Mouse (Mus musculus) erythroblast, embryonic 14.5 days (primary cell): ENCODE measurements around the gene Negr1.

Experiments used
- GATA1 ChIP-seq: IDR thresholded peaks from 2 replicates; pipeline ENCODE4 v1.6.1; 2012; ENCODE audit warnings: low read length, inconsistent platforms, mixed read lengths
- TAL1 ChIP-seq: IDR thresholded peaks from 3 replicates; pipeline ENCODE4 v1.6.1; 2012; ENCODE audit warnings: low read length, inconsistent platforms, mixed read lengths

- TF ChIP-seq GATA1 (no peak), TAL1 (no peak)
Measured at GRCm38 (mm10) chr3:156739529-156739928, 177.9 kb downstream of the Negr1 start.
